Mouse (Mus musculus) Patski (cell line): Measurements from ENCODE around the gene Gm6169. TPM values are rescaled to one million over a fixed set of nuclear protein-coding genes. Genes with fewer than 3 reads are reported as not detected.
A peak's percentile ranks its signal among the peaks of the same experiment; 100 is the strongest.

Experiments
- ATAC-seq: fragments of 100-300 bp; one replicate; pipeline ENCODE4 v1.8.0; 2021
- CTCF ChIA-PET: fragments of 350-600 bp; sonication (Branson Sonifier 250); formaldehyde crosslinking; loops from one replicate; lab custom pipeline; 2022; ENCODE audit warnings: inconsistent platforms; lab: Charles Lee
- POLR2A ChIA-PET: fragments of 350-600 bp; sonication (Branson Sonifier 250); formaldehyde crosslinking; loops from one replicate; lab custom pipeline; 2022; ENCODE audit warnings: antibody characterized with exemption, inconsistent platforms; lab: Charles Lee
- DNase-seq: peaks from one replicate; pipeline ENCODE4 v3.0.0-alpha.2; 2011; ENCODE audit warnings: low read depth, low spot score
- H3K27me3 ChIP-seq: fragments of 371-371 bp; one replicate; pipeline ENCODE4 v1.5.1; 2021
- CTCF ChIP-seq: fragments of 100-300 bp; IDR thresholded peaks from one replicate; pipeline ENCODE4 v1.5.1; 2021
- in situ Hi-C: fragments of 300-500 bp; cut with MboI; formaldehyde crosslinking; loops from 3 replicates; pipeline ENCODE4 v1.11.1; 2018; ENCODE audit warnings: low pct_unique_long_range_greater_than_20kb, mixed read lengths
- polyA plus RNA-seq: library from polyadenylated mRNA; unstranded; gene quantifications from one replicate; pipeline ENCODE4 v1.2.3, GENCODE M21; 2021

Gm6169 gene
- polyA plus RNA-seq, 1 experiment from 2014 or later = 62.5 TPM

DNA sequence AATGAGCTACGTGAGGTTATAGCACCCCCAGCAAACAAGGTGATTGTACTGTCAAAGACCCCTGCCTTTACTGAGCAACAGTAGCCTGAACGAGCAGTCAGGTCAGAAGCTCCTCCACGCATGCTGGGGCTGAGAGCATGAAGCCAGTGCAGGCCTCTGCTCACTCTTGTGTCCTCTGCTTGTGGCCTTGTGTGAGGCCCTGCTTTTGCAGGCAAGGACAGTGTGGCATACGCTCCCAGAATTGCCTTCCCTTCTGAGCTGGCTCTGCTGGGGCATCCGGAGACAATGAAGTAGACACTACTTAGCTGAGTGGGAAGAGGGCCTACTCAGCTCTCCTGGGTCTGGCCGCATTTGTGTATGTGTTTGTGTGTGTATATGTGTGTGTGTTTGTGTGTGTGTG, 39.3 kb downstream of the Gm6169 start:
- H3K27me3 ChIP-seq = no peaks in the 10 kb centered on the region
- POLR2A ChIA-PET = no interaction called here
- TF ChIP-seq CTCF = no peak
- CTCF ChIA-PET = no interaction called here
- ATAC-seq (no peak), DNase-seq (no peak)
- in situ Hi-C loops = loop anchor here (10.0 to 25.0 kb wide), 2 partner anchors 205 to 322 kb away; partner anchors contain the start of gene Ankrd31

DNA sequence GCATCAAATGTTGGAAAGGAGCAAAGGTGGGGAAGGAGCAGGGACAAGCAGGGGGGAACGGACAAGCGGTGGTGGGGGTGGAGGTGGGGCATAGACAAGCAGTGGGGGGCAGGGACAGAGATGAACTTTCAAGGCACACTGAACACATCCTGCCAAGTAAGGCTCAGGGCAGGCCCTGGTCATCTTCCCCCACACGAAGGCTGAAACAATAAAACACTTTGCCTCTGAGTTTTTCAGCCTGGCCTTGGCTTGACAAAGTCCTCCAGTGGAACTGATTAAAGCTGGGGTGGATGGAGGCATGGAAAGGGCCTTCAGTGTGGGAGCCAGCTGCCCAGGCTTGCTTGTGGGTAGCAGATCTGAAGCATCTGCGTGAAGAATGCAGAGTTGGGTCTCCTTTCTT, 41.2 kb downstream of the Gm6169 start:
- no peaks in the 10 kb centered on the region for H3K27me3 ChIP-seq
- ATAC-seq (no peak), DNase-seq (no peak)
- TF ChIP-seq CTCF = no peak
- ChIA-PET CTCF (no interaction called here), POLR2A (no interaction called here)
- in situ Hi-C loops = loop anchor here (10.0 to 25.0 kb wide), 2 partner anchors 203 to 321 kb away; partner anchors contain the start of gene Ankrd31

DNA sequence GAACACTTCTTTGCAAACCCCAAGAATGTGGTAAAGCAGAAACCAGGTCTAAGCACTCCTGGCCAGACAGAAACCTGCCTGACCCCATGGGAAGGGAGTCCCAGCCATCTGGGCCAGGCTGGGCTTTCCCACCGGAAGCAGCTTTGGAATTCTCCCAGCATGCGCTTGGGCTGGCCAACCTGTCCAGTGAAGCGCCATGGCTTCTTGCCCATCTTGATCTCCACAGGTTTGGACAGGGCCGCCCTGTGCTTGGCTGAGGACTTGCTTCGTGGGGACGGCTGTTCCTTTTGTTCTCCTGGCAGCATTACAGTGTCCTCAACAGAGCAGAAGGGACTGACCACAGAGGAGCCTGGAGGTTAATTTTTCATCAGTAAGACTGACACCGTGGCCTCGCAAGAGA, 45.2 kb downstream of the Gm6169 start:
- no peak for TF ChIP-seq CTCF
- in situ Hi-C loops = loop anchor here (10.0 to 25.0 kb wide), 2 partner anchors 199 to 317 kb away; partner anchors contain the start of gene Ankrd31
- ChIA-PET CTCF (interaction anchor here (1.1 to 1.6 kb wide), 3 partner anchors 7 to 196 kb away, joined by 3 to 5 read pairs (median 3); no protein-coding TSS in a partner anchor), POLR2A (no interaction called here)
- DNase-seq (no peak), ATAC-seq (no peak)
- no peaks in the 10 kb centered on the region for H3K27me3 ChIP-seq

DNA sequence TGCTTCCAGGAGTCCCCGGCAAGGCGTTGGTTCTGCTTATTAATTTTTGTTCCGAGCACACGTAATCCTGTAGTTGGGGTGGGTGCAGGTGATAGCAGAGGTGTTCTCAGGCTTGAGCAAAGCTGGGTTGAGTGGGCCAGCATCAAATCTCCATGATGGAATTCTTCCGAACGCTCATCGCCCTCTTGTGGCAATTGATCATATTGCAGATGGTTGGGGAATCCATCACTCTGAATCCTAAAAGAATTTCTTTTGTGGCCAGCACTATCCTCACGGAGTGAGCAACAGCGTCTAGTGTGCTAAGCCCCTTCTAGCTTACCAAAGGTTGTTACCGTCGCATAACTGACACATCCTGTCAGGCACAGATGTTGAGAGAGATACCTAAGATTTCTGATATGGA, 46.4 kb downstream of the Gm6169 start:
- ATAC-seq (no peak), DNase-seq (peak; percentile 6)
- in situ Hi-C loops = loop anchor here (10.0 to 25.0 kb wide), 2 partner anchors 198 to 315 kb away; partner anchors contain the start of gene Ankrd31
- TF ChIP-seq CTCF = peak; percentile 73
- ChIA-PET POLR2A (no interaction called here), CTCF (interaction anchor here (1.1 to 1.6 kb wide), 4 partner anchors 9 to 195 kb away, joined by 3 to 5 read pairs (median 3); no protein-coding TSS in a partner anchor)
- no peaks in the 10 kb centered on the region for H3K27me3 ChIP-seq

DNA sequence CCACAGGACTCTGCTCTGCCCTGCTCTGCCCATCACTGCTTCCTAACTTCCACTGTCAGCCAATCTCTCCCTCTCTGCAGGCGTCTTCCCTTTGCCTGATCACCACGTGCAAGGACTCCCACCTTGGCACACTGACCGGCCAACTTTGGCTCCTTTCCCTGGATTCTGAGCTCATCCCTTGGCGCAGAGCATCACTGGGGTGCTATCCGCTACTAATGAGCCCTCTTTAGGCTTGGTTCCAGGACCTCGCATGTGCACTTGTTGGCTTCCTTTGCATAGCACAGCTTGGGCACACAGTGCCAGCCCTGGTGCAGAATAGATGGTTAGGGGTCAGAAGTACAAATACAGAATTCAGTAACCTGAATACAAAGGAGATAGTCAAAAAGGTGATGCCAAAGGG, 47.9 kb downstream of the Gm6169 start:
- ChIA-PET CTCF (no interaction called here), POLR2A (no interaction called here)
- in situ Hi-C loops = loop anchor here (10.0 to 25.0 kb wide), 2 partner anchors 196 to 314 kb away; partner anchors contain the start of gene Ankrd31
- peak; percentile 31 for ATAC-seq
- DNase-seq = peak; percentile 39
- TF ChIP-seq CTCF = no peak
- H3K27me3 ChIP-seq = no peaks in the 10 kb centered on the region

Other genes with a start within 250 kb of the Gm6169 start
- gene Gcnt4, start 174.5 kb downstream of the Gm6169 start, polyA plus RNA-seq = 1.7 TPM
- gene 1700029F12Rik, start 64.9 kb downstream of the Gm6169 start, polyA plus RNA-seq = not detected
- 0.31 TPM for gene Fam169a, start 32.0 kb downstream of the Gm6169 start, polyA plus RNA-seq
- gene Gfm2, start 38.7 kb upstream of the Gm6169 start, polyA plus RNA-seq = 29.4 TPM
- 99.9 TPM for gene Nsa2, start 38.7 kb upstream of the Gm6169 start, polyA plus RNA-seq
- gene Hexb, start 99.1 kb upstream of the Gm6169 start, polyA plus RNA-seq = 135 TPM
- 43.7 TPM for gene Enc1, start 141.9 kb upstream of the Gm6169 start, polyA plus RNA-seq